Mouse (Mus musculus) ES-E14 (cell line): ENCODE results near the gene Col6a3. TPM values are rescaled to one million over a fixed set of nuclear protein-coding genes. Genes with fewer than 3 reads are reported as not detected.

Experiments used
- DNase-seq: peaks from one replicate; pipeline ENCODE4 v3.0.0-alpha.2; 2013; ENCODE audit warnings: low read depth, low spot score
- H3K27ac ChIP-seq: 2 replicates; pipeline ENCODE4 v1.5.1; 2012; ENCODE audit warnings: low read depth, mild to moderate bottlenecking, low read length, moderate library complexity, mixed read lengths; ENCODE audit not compliant: poor library complexity, insufficient read depth, severe bottlenecking
- H3K36me3 ChIP-seq: 2 replicates; pipeline ENCODE4 v1.6.1; 2012; ENCODE audit warnings: mild to moderate bottlenecking, low read length, moderate library complexity, mixed read lengths; ENCODE audit not compliant: control insufficient read depth, poor library complexity, insufficient read depth, severe bottlenecking
- H3K4me1 ChIP-seq, 2 experiments: fragments of 150-350 bp in 1 of 2; sonication (generic) in 1 of 2; 2 replicates each; pipeline ENCODE4 v1.6.1; 2012; ENCODE audit warnings: low read length in 2 of 2, mild to moderate bottlenecking in 1 of 2, mixed read lengths in 1 of 2; ENCODE audit not compliant: control insufficient read depth in 2 of 2, insufficient read depth in 2 of 2, poor library complexity in 1 of 2
- H3K4me3 ChIP-seq, 2 experiments: fragments of 150-350 bp in 1 of 2; sonication (generic) in 1 of 2; 2 replicates each; pipeline ENCODE4 v1.5.1; 2012; ENCODE audit warnings: low read length in 2 of 2, low read depth in 1 of 2, mild to moderate bottlenecking in 1 of 2, mixed read lengths in 1 of 2; ENCODE audit not compliant: insufficient read depth in 1 of 2, poor library complexity in 1 of 2, severe bottlenecking in 1 of 2
- H3K9ac ChIP-seq: 2 replicates; pipeline ENCODE4 v1.6.1; 2012; ENCODE audit warnings: low read depth, mild to moderate bottlenecking, low read length, mixed read lengths; ENCODE audit not compliant: poor library complexity, insufficient read depth, severe bottlenecking
- H3K9me3 ChIP-seq: fragments of 150-350 bp; sonication (generic); 2 replicates; pipeline ENCODE4 v1.6.1; 2012; ENCODE audit warnings: low read depth, mild to moderate bottlenecking, low read length; ENCODE audit not compliant: control insufficient read depth, insufficient read depth
- CHD2 ChIP-seq: IDR thresholded peaks from 2 replicates; pipeline ENCODE4 v1.6.1; 2014; ENCODE audit warnings: mild to moderate bottlenecking, low read depth, low read length, inconsistent platforms
- HCFC1 ChIP-seq: IDR thresholded peaks from 2 replicates; pipeline ENCODE4 v1.6.1; 2012; ENCODE audit warnings: low read length, inconsistent platforms, borderline replicate concordance; ENCODE audit not compliant: insufficient read depth
- MAFK ChIP-seq: IDR thresholded peaks from 2 replicates; pipeline ENCODE4 v1.6.1; 2014; ENCODE audit warnings: mild to moderate bottlenecking, low read depth, low read length, inconsistent platforms; ENCODE audit not compliant: insufficient read depth
- ZC3H11A ChIP-seq: IDR thresholded peaks from 2 replicates; pipeline ENCODE4 v1.6.1; 2012; ENCODE audit warnings: low read depth, mild to moderate bottlenecking, inconsistent platforms, low read length, borderline replicate concordance
- ZNF384 ChIP-seq: IDR thresholded peaks from 2 replicates; pipeline ENCODE4 v1.6.1; 2012; ENCODE audit warnings: low read depth, low read length, inconsistent platforms
- in situ Hi-C, 2 experiments: fragments of 600-800 bp; cut with MboI; formaldehyde crosslinking; loops; one replicate each; pipeline ENCODE4 v1.15.1; 2025; ENCODE audit warnings: low sequenced_read_pairs in 2 of 2, inconsistent platforms in 1 of 2; ENCODE audit not compliant: unreplicated experiment in 2 of 2
- total RNA-seq: library from RNA; depleted of rRNA; stranded (reverse); fragments of 300-350 nt; gene quantifications from 2 replicates; pipeline ENCODE4 v1.2.3, GENCODE M21; 2012; rRNA removed

Gene Col6a3
- total RNA-seq, 1 experiment, result 0.89 TPM

DNA sequence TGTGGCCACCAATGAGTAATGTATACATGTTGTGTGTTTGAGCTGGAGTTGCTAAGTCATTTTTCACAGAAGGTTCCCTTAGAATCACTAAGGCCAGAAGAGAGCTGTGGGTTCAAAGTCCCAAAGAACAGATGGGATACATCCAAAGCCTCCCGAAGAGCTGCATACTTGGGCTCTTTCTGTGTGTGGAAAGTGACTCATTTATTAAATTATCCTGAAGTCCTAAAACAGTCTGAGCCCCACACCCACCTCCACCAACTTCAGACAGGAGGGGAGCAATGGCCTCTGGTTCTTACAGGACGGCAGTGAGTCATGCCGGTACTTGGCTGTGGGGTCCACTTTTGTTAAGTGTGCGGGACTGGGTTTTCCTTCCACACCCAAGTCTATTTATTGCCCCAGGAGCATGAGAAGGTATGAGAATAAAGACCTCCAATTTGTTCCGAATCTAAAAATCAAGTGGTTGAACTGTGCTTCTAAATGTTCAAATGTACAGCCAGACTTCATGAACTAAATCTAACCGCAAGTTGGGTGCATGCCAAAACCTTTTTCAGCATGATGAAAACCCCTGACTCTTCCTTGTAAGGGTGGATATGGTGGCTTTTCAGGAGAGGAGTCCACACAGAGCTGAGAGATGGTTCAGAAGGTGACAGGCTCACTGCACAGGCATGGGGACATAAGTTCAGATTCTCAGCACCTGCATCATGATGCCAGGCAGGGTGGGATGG, 124.8 kb downstream of the Col6a3 start:
- in situ Hi-C loops, result no loop called here
- TF ChIP-seq MAFK (no peak), ZNF384 (no peak), ZC3H11A (no peak), CHD2 (no peak), HCFC1 (no peak)
- H3K9ac ChIP-seq, result no peak overlapping the region
- H3K9me3 ChIP-seq, result no peaks in the 10 kb centered on the region
- H3K27ac ChIP-seq, result no peak overlapping the region
- no peaks in the 10 kb centered on the region for H3K36me3 ChIP-seq
- no peak for DNase-seq
- no peak overlapping the region for H3K4me3 ChIP-seq
- H3K4me1 ChIP-seq, result no peaks in the 10 kb centered on the region

- TF ChIP-seq ZNF384 (no peak), CHD2 (no peak), ZC3H11A (no peak), HCFC1 (no peak), MAFK (no peak)
- H3K36me3 ChIP-seq, result no peaks in the 10 kb centered on the region
- H3K4me3 ChIP-seq, result no peak overlapping the region
- in situ Hi-C loops, result no loop called here
- H3K9ac ChIP-seq, result no peak overlapping the region
- H3K9me3 ChIP-seq, result no peaks in the 10 kb centered on the region
- DNase-seq, result no peak
- no peak overlapping the region for H3K27ac ChIP-seq
- no peaks in the 10 kb centered on the region for H3K4me1 ChIP-seq
These were observed 127.5 kb downstream of the Col6a3 start for GRCm38 (mm10) chr1:90716258-90716657.

Other genes with a start within 250 kb of the Col6a3 start
- 60.9 and 84.6 TPM in 2 replicates for gene Cops8, start 241.0 kb downstream of the Col6a3 start, total RNA-seq
- 0.11 and 0.36 TPM in 2 replicates for gene Mlph, start 71.1 kb upstream of the Col6a3 start, total RNA-seq
- not detected in 2 replicates for gene Prlh, start 109.1 kb upstream of the Col6a3 start, total RNA-seq
- 0.62 and 0.63 TPM in 2 replicates for gene Rab17, start 125.7 kb upstream of the Col6a3 start, total RNA-seq
- 20.5 and 31.5 TPM in 2 replicates for gene Lrrfip1, start 154.8 kb upstream of the Col6a3 start, total RNA-seq